Mouse (Mus musculus): ENCODE measurements around the gene Myo16. TPM values are rescaled to one million over a fixed set of nuclear protein-coding genes. Genes with fewer than 3 reads are reported as not detected.

Gene Myo16
- polyA plus RNA-seq, 1 experiment from 2014 or later = 0.34 TPM

GRCm38 (mm10) chr8:10363654-10364406 is 210.1 kb downstream of the Myo16 start:
- Histone ChIP-seq H3K27me3 (ENCODE audit: control insufficient read depth, insufficient read depth, low read length) (no peaks in the 10 kb centered on the region), H3K4me2 (ENCODE audit: low read depth, low read length) (peak overlapping the region; percentile 53), H3K27ac (ENCODE audit: low read length) (no peak overlapping the region), H3K9me3 (replicated peaks; ENCODE audit: control insufficient read depth, low read length) (no peaks in the 10 kb centered on the region), H3K4me3 (ENCODE audit: low read length) (peak overlapping the region; percentile 14), H3K4me1 (ENCODE audit: control insufficient read depth, insufficient read depth, low read length) (peaks cover 12% of the 10 kb centered on the region; the same call in 1 of the 2 replicates), H3K36me3 (ENCODE audit: control insufficient read depth, insufficient read depth) (no peaks in the 10 kb centered on the region), H3K9ac (ENCODE audit: low read length) (no peak overlapping the region)
- no peak for ATAC-seq (replicated peaks; ENCODE audit: extremely low read depth, insufficient read depth, low FRiP score)
- WGBS = 22% methylated on average over 13 of the region's 13 CpGs

- no peak for ATAC-seq (replicated peaks; ENCODE audit: extremely low read depth, insufficient read depth, low FRiP score)
- WGBS = 89% methylated on average over 9 of the region's 9 CpGs
- no peak overlapping the region for H3K4me3 ChIP-seq (ENCODE audit: low read length)
- no peaks in the 10 kb centered on the region for H3K9me3 ChIP-seq (replicated peaks; ENCODE audit: control insufficient read depth, low read length)
- H3K4me1 ChIP-seq (ENCODE audit: control insufficient read depth, insufficient read depth, low read length) = peaks cover 12% of the 10 kb centered on the region; the same call in 1 of the 2 replicates
- H3K9ac ChIP-seq (ENCODE audit: low read length) = no peak overlapping the region
- no peaks in the 10 kb centered on the region for H3K36me3 ChIP-seq (ENCODE audit: control insufficient read depth, insufficient read depth)
- H3K27ac ChIP-seq (ENCODE audit: low read length) = no peak overlapping the region
- no peak overlapping the region for H3K4me2 ChIP-seq (ENCODE audit: low read depth, low read length)
- no peaks in the 10 kb centered on the region for H3K27me3 ChIP-seq (ENCODE audit: control insufficient read depth, insufficient read depth, low read length)
These were observed 212.4 kb downstream of the Myo16 start for GRCm38 (mm10) chr8:10366141-10366540.

- 81% methylated on average over 2 of the region's 2 CpGs for WGBS
- Histone ChIP-seq H3K4me2 (ENCODE audit: low read depth, low read length) (no peak overlapping the region), H3K27ac (ENCODE audit: low read length) (no peak overlapping the region), H3K4me1 (ENCODE audit: control insufficient read depth, insufficient read depth, low read length) (no peaks in the 10 kb centered on the region), H3K9me3 (replicated peaks; ENCODE audit: control insufficient read depth, low read length) (no peaks in the 10 kb centered on the region), H3K36me3 (ENCODE audit: control insufficient read depth, insufficient read depth) (no peaks in the 10 kb centered on the region), H3K27me3 (ENCODE audit: control insufficient read depth, insufficient read depth, low read length) (no peaks in the 10 kb centered on the region), H3K9ac (ENCODE audit: low read length) (no peak overlapping the region), H3K4me3 (ENCODE audit: low read length) (no peak overlapping the region)
- ATAC-seq (replicated peaks; ENCODE audit: extremely low read depth, insufficient read depth, low FRiP score) = no peak
These were observed 218.9 kb downstream of the Myo16 start for GRCm38 (mm10) chr8:10372571-10372970.

- no peak for ATAC-seq (replicated peaks; ENCODE audit: extremely low read depth, insufficient read depth, low FRiP score)
- H3K36me3 ChIP-seq (ENCODE audit: control insufficient read depth, insufficient read depth) = no peaks in the 10 kb centered on the region
- no peak overlapping the region for H3K4me2 ChIP-seq (ENCODE audit: low read depth, low read length)
- no peak overlapping the region for H3K9ac ChIP-seq (ENCODE audit: low read length)
- no peaks in the 10 kb centered on the region for H3K4me1 ChIP-seq (ENCODE audit: control insufficient read depth, insufficient read depth, low read length)
- H3K27ac ChIP-seq (ENCODE audit: low read length) = no peak overlapping the region
- no peaks in the 10 kb centered on the region for H3K9me3 ChIP-seq (replicated peaks; ENCODE audit: control insufficient read depth, low read length)
- H3K4me3 ChIP-seq (ENCODE audit: low read length) = no peak overlapping the region
- H3K27me3 ChIP-seq (ENCODE audit: control insufficient read depth, insufficient read depth, low read length) = no peaks in the 10 kb centered on the region
- WGBS = 50% methylated on average over 1 of the region's 1 CpGs
These were observed 233.4 kb downstream of the Myo16 start for GRCm38 (mm10) chr8:10387143-10387542.

GRCm38 (mm10) chr8:10391096-10391683 is 237.5 kb downstream of the Myo16 start:
- Histone ChIP-seq H3K9me3 (replicated peaks; ENCODE audit: control insufficient read depth, low read length) (no peaks in the 10 kb centered on the region), H3K36me3 (ENCODE audit: control insufficient read depth, insufficient read depth) (no peaks in the 10 kb centered on the region), H3K9ac (ENCODE audit: low read length) (no peak overlapping the region), H3K4me2 (ENCODE audit: low read depth, low read length) (no peak overlapping the region), H3K4me1 (ENCODE audit: control insufficient read depth, insufficient read depth, low read length) (no peaks in the 10 kb centered on the region), H3K27ac (ENCODE audit: low read length) (no peak overlapping the region), H3K4me3 (ENCODE audit: low read length) (no peak overlapping the region), H3K27me3 (ENCODE audit: control insufficient read depth, insufficient read depth, low read length) (no peaks in the 10 kb centered on the region)
- 68% methylated on average over 7 of the region's 7 CpGs for WGBS
- no peak for ATAC-seq (replicated peaks; ENCODE audit: extremely low read depth, insufficient read depth, low FRiP score)

- Histone ChIP-seq H3K9me3 (replicated peaks; ENCODE audit: control insufficient read depth, low read length) (no peaks in the 10 kb centered on the region), H3K27ac (ENCODE audit: low read length) (no peak overlapping the region), H3K4me3 (ENCODE audit: low read length) (no peak overlapping the region), H3K27me3 (ENCODE audit: control insufficient read depth, insufficient read depth, low read length) (no peaks in the 10 kb centered on the region), H3K36me3 (ENCODE audit: control insufficient read depth, insufficient read depth) (no peaks in the 10 kb centered on the region), H3K4me1 (ENCODE audit: control insufficient read depth, insufficient read depth, low read length) (no peaks in the 10 kb centered on the region), H3K4me2 (ENCODE audit: low read depth, low read length) (no peak overlapping the region), H3K9ac (ENCODE audit: low read length) (no peak overlapping the region)
- WGBS = 59% methylated on average over 6 of the region's 6 CpGs
- ATAC-seq (replicated peaks; ENCODE audit: extremely low read depth, insufficient read depth, low FRiP score) = no peak
These were observed 238.2 kb downstream of the Myo16 start for GRCm38 (mm10) chr8:10391913-10392312.

GRCm38 (mm10) chr8:10394506-10394905 is 240.8 kb downstream of the Myo16 start:
- H3K36me3 ChIP-seq (ENCODE audit: control insufficient read depth, insufficient read depth) = no peaks in the 10 kb centered on the region
- 71% methylated on average over 2 of the region's 2 CpGs for WGBS
- no peaks in the 10 kb centered on the region for H3K4me1 ChIP-seq (ENCODE audit: control insufficient read depth, insufficient read depth, low read length)
- H3K9ac ChIP-seq (ENCODE audit: low read length) = no peak overlapping the region
- no peak overlapping the region for H3K27ac ChIP-seq (ENCODE audit: low read length)
- no peak for ATAC-seq (replicated peaks; ENCODE audit: extremely low read depth, insufficient read depth, low FRiP score)
- H3K4me3 ChIP-seq (ENCODE audit: low read length) = no peak overlapping the region
- no peaks in the 10 kb centered on the region for H3K27me3 ChIP-seq (ENCODE audit: control insufficient read depth, insufficient read depth, low read length)
- H3K4me2 ChIP-seq (ENCODE audit: low read depth, low read length) = no peak overlapping the region
- H3K9me3 ChIP-seq (replicated peaks; ENCODE audit: control insufficient read depth, low read length) = no peaks in the 10 kb centered on the region

GRCm38 (mm10) chr8:10395146-10395545 is 241.4 kb downstream of the Myo16 start:
- Histone ChIP-seq H3K9me3 (replicated peaks; ENCODE audit: control insufficient read depth, low read length) (no peaks in the 10 kb centered on the region), H3K4me3 (ENCODE audit: low read length) (no peak overlapping the region), H3K27ac (ENCODE audit: low read length) (no peak overlapping the region), H3K36me3 (ENCODE audit: control insufficient read depth, insufficient read depth) (no peaks in the 10 kb centered on the region), H3K27me3 (ENCODE audit: control insufficient read depth, insufficient read depth, low read length) (no peaks in the 10 kb centered on the region), H3K4me2 (ENCODE audit: low read depth, low read length) (no peak overlapping the region), H3K9ac (ENCODE audit: low read length) (no peak overlapping the region), H3K4me1 (ENCODE audit: control insufficient read depth, insufficient read depth, low read length) (no peaks in the 10 kb centered on the region)
- no peak for ATAC-seq (replicated peaks; ENCODE audit: extremely low read depth, insufficient read depth, low FRiP score)
- WGBS = 73% methylated on average over 7 of the region's 7 CpGs

GRCm38 (mm10) chr8:10402606-10403005 is 248.9 kb downstream of the Myo16 start:
- Histone ChIP-seq H3K4me1 (ENCODE audit: control insufficient read depth, insufficient read depth, low read length) (no peaks in the 10 kb centered on the region), H3K27me3 (ENCODE audit: control insufficient read depth, insufficient read depth, low read length) (no peaks in the 10 kb centered on the region), H3K4me3 (ENCODE audit: low read length) (no peak overlapping the region), H3K9me3 (replicated peaks; ENCODE audit: control insufficient read depth, low read length) (no peaks in the 10 kb centered on the region), H3K36me3 (ENCODE audit: control insufficient read depth, insufficient read depth) (no peaks in the 10 kb centered on the region), H3K4me2 (ENCODE audit: low read depth, low read length) (no peak overlapping the region), H3K9ac (ENCODE audit: low read length) (no peak overlapping the region), H3K27ac (ENCODE audit: low read length) (no peak overlapping the region)
- WGBS = 13% methylated on average over 4 of the region's 4 CpGs
- no peak for ATAC-seq (replicated peaks; ENCODE audit: extremely low read depth, insufficient read depth, low FRiP score)

All from heart, embryonic 16.5 days (tissue).